Mouse (Mus musculus) liver, embryonic 14.5 days (tissue): ENCODE data around the gene Prkar2b.

ENCODE experiments used
- CTCF ChIP-seq: IDR thresholded peaks from 2 replicates; pipeline ENCODE4 v1.5.1; 2016; ENCODE audit warnings: antibody characterized with exemption, low read depth, control low read depth
- EP300 ChIP-seq: IDR thresholded peaks from 2 replicates; pipeline ENCODE4 v1.6.1; 2016; ENCODE audit warnings: antibody characterized with exemption, low read depth

- TF ChIP-seq CTCF: no peak
- TF ChIP-seq EP300: no peak
Measured at GRCm38 (mm10) chr12:32006391-32006929, 54.6 kb downstream of the Prkar2b start.
